Mouse (Mus musculus) olfactory bulb, adult 2 months (tissue): ENCODE data around the gene Tmem202.

Experiments
- CTCF ChIP-seq: fragments of 200-500 bp; IDR thresholded peaks from 2 replicates; pipeline ENCODE4 v1.5.1; 2012; ENCODE audit warnings: low read depth, mild to moderate bottlenecking, low read length, moderate library complexity; ENCODE audit not compliant: insufficient read depth
- POLR2A ChIP-seq: fragments of 200-500 bp; IDR thresholded peaks from 2 replicates; pipeline ENCODE4 v1.6.1; 2012; ENCODE audit warnings: mild to moderate bottlenecking, low read depth, low read length, moderate library complexity; ENCODE audit not compliant: insufficient read depth

DNA sequence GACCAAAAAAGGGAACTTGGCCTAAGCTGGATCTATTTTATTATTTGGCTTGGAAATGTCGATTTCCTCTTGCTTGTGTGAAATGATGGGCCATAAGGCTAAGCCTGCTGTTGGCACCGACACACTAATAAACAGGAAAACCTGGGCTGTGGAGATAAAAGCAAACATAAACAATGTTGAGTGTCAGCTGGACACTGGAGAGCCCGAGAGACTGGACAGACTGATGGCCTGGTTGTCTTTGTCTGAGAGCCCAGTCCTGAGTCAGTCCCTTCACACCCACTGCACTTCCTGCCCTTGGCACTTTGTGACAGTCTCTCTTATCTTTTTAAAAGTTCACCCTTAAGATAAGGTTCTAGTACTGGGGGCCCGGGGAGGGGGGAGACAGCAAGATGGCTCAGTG, 16.7 kb downstream of the Tmem202 start:
- no peak for TF ChIP-seq CTCF
- no peak for TF ChIP-seq POLR2A
